13 mouse cellular contexts compared by ENCODE assay signal in genomic region chr14:120542445-120542844, GRCm38 (mm10).
"Had no signal": no experiment of that assay in that cellular context is flagged by ENCODE, and none has a peak within 500 bp of the region (broad histone marks: within the 10 kb centered on the region; RNA-seq: fewer than 3 reads in every experiment).

No protein-coding gene starts in this region.

- H3K36me3 ChIP-seq: limb, embryonic 12.5 days; midbrain, embryonic 12.5 days had no signal

- H3K4me1 ChIP-seq: limb, embryonic 12.5 days; midbrain, embryonic 12.5 days had no signal

- H3K4me2 ChIP-seq: limb, embryonic 12.5 days; midbrain, embryonic 12.5 days had no signal

- H3K4me3 ChIP-seq: layer of hippocampus, adult 2 months; limb, embryonic 12.5 days; midbrain, embryonic 12.5 days had no signal

- H3K9ac ChIP-seq: limb, embryonic 12.5 days; liver, embryonic 14.5 days; midbrain, embryonic 12.5 days had no signal

- H3K27me3 ChIP-seq: limb, embryonic 12.5 days; midbrain, embryonic 12.5 days had no signal

- H3K27ac ChIP-seq: layer of hippocampus, adult 2 months; limb, embryonic 12.5 days; liver, embryonic 14.5 days; macrophage; midbrain, embryonic 12.5 days had no signal

- DNase-seq: kidney, postnatal 10 days; kidney, postnatal 4 days; liver; lung, adult 2 months; lung, postnatal 10 days; right cerebral cortex, postnatal 14 days; thymus, adult 2 months; thymus, postnatal 25 days had no signal

- H3K9me3 ChIP-seq: limb, embryonic 12.5 days; midbrain, embryonic 12.5 days had no signal
